Mouse (Mus musculus) liver, adult (tissue): ENCODE measurements at regions not wholly inside any gene's neighbourhood (a gene's known extent, or its start where the extent isn't known, plus 50 kb on each side); places are given as distances from the start of the nearest gene placed in this dataset.

Source experiments
- GATA4 ChIP-seq: IDR thresholded peaks from 2 replicates; pipeline ENCODE4 v1.6.1; 2014; ENCODE audit warnings: mild to moderate bottlenecking, low read length; ENCODE audit not compliant: insufficient replicate concordance

- TF ChIP-seq GATA4 = no peak
Measured at GRCm38 (mm10) chr10:87787521-87787920, 70.5 kb upstream of the Igf1 start.

DNA sequence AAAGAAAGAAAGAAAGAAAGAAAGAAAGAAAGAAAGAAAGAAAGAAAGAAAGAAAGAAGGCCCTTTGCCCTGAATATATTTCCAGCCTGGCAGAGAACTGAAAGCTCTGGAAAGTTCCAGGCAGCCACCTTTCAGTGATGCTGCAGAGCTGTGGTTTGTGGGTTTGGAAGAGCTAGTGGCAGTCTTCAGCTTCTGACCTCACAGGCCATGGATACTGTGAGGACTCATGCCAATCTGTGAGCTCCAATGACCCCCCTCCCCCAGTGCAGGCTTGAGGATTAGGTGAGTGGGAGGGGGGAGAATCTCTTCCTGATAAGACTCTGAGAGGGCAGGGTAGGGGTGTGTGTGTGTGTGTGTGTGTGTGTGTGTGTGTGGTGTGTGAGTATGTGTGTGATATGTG lies 65.7 kb upstream of the Igf1 start:
- no peak for TF ChIP-seq GATA4

DNA sequence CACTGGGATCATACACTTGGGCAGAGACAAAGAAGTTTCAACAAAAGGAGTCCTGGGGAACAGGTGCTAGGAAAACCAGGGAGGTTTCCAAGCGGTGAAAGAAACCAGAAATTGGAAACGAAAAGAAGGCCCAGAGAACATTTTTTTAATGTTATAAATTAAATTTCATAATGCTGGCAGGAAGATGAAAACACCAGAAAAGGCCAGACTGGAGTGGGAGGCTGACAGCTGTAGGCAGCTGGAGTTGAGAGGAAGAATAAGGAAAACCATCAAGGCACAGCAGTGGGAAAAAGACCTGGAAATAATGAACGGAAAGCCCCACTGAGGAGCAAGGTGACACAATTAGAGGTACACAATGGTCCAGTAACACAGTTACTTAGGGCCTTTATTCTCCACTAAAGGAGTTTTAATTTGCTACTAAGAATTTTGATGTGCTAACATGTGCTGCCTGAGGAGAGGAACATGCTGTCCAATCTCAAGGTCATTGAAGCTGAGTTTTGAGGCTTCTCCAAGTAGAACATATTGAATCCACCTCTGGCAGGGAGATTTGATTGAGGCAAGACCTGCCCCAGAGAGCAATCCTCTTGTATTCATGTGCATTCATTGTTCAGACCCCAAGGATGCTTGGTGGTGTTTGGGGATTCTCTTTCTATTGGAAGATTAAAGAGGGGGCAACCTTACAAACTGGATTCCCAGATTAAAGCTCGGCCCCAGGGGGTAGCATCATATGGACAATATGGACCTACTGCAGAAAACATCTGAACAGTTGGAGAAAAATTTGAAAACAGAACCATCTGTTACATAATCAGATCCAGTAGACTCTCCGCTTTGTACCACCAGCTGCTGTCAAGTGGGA lies 53.9 kb upstream of the Igf1 start:
- no peak for TF ChIP-seq GATA4

- no peak for TF ChIP-seq GATA4
Measured at GRCm38 (mm10) chr10:87804792-87805082, 53.3 kb upstream of the Igf1 start.
